Mouse (Mus musculus) thymus, postnatal 10 days (tissue): ENCODE results near the gene Snd1.
"Not testable (repeated sequence)": the region's sequence is repeated elsewhere in the genome, so short reads cannot be mapped to it uniquely, and the experiment has no call there.

Experiments
- DNase-seq, 2 experiments: peaks; one replicate each; pipeline ENCODE4 v3.0.0; 2021; ENCODE audit warnings: low spot score in 2 of 2

The Snd1 gene

DNA sequence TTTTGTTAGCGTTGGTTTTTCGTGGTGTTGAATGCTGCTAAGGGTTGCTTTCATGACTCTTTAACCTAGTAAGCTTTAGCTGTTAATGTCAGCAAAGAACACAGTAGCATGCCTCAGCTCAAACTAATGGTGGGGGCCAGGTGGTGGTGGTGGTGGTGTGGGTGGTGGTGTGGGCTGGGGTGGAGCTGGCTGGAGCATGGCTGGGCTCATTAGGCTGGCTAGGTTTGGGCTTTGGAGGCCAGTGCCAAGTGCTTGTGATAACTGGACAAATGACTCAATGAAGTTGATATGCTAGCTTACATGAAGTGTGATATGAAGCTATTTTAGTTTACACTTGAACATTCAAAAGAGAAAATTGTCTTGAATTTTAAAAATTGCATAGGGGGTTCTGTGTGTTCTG lies 11.1 kb downstream of the Snd1 start:
- DNase-seq, result no peak

- no peak for DNase-seq
Observed at GRCm38 (mm10) chr6:28486471-28486870, 11.5 kb downstream of the Snd1 start.

DNA sequence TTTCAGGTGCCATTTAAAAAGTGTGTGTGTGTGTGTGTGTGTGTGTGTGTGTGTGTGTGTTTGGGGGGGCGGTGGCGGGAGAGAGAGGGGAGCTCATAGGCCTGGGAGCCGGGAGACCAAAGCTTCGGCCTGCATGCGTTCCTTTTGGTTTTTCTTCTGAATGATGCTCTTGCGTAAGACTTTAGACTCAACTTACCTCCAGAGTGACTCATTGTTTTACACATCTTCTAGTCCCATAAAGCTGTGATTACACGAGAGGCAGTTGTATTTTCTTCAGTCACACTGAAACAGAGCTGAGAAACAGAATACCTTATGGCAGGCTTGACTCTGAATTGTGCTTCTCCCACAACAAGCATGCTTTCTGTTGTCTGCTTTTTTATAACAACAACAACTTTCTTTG lies 12.0 kb downstream of the Snd1 start:
- DNase-seq, result no peak

- DNase-seq, result no peak
Observed at GRCm38 (mm10) chr6:28488204-28488851, 13.4 kb downstream of the Snd1 start.

DNA sequence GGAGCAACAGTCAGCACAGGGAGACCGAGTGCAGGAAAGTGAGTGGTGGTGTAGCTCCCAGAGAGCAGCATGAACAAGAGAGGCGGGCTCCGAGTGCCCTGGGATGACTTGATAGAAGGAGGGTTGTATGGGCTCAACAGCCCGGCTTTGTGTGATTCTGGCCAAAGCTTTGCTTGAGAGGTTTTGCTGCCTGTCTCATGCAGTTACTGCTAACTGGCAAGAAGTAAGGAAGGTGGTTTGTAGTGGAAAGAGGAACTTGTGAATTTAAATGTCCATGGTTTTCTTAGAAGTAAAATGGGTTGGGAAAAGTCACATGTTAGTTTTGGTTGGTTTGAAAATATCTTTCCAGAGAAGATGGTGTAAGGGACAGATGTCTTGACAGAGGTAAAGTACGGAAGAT lies 15.7 kb downstream of the Snd1 start:
- no peak for DNase-seq

DNA sequence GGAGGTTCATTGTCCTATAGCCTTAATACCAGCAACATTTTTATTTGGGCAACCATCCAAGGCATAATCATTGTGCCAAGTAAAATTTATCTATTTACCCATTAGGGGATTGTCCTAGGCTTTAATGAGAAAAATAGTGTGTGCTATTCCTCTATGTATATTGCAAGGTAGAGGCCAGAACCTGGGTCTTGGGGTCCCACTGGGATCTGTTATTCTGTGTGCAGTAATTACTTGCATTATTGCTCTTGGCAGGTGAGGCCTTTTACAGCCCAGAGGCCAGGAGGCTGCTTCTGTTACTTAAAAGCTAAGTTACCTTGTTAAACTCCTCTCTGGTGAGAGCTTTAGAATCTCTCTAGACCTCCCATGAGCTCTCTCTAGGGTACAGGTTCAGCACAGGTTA lies 16.3 kb downstream of the Snd1 start:
- DNase-seq, result no peak

GRCm38 (mm10) chr6:28497837-28498236 lies 22.9 kb downstream of the Snd1 start:
- DNase-seq, result no peak

GRCm38 (mm10) chr6:28502576-28502975 lies 27.6 kb downstream of the Snd1 start:
- no peak for DNase-seq

- no peak for DNase-seq
Observed at GRCm38 (mm10) chr6:28503148-28503547, 28.2 kb downstream of the Snd1 start.

DNA sequence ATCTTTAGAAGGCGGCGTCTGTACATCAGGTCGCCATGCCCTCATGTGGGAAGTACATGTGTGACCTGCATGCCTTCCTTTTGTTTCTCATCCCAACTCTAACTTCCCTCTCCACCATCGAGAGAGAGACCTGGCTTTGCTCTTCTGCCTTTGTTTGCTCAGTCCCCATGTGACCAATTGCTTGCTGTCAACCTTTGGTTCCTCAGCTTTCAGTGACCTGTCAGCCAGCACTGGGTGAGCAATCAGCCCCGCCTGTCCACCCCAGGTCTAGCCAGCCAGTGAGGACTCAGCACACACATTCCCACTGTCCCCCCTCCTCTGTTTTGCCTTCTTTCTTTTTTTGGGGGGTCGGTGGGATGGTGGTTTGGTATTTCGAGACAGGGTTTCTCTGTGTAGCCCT lies 29.7 kb downstream of the Snd1 start:
- no peak for DNase-seq

- no peak for DNase-seq
Observed at GRCm38 (mm10) chr6:28507759-28508158, 32.8 kb downstream of the Snd1 start.

DNA sequence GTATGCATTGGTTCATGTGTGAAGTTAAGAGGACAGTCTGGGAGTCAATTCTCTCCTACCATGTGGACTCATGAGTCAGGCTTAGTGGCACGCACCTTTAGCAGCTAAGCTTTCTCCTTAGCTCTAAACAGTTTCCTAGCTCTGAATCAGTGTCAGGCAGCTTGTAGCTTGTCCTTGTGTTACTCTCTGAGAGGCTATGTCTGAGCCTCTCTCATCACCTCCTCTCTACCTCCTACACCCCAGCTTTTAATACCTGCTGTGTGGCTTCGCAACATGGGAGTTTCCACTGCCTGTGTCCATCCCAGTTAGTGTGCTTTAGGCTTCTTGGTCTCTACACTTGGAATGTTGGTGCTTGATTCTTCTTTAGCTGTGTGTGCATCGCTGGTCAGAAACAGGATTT lies 39.3 kb downstream of the Snd1 start:
- no peak for DNase-seq

GRCm38 (mm10) chr6:28514830-28515350 lies 40.0 kb downstream of the Snd1 start:
- DNase-seq, result no peak

- no peak for DNase-seq
Observed at GRCm38 (mm10) chr6:28516618-28517017, 41.7 kb downstream of the Snd1 start.

DNA sequence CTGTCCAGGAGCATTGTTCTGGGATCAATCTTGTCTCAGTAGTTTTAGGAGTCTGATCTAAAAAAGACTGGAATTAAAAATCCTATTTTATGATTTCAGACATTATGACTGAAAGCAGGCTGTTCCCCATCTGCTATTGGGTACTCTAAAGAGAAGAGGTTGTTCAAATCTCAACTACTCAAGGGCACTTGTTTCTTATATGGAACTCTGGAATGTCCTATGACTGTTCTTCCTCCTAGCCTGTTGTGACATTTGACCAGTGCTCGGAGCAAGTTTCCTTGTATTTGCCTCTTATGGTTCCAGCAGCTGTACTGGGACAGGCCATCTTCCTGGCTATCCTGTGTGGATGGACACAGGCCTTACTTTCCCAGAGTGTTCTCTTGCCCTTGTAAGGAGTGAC lies 42.1 kb downstream of the Snd1 start:
- no peak for DNase-seq

DNA sequence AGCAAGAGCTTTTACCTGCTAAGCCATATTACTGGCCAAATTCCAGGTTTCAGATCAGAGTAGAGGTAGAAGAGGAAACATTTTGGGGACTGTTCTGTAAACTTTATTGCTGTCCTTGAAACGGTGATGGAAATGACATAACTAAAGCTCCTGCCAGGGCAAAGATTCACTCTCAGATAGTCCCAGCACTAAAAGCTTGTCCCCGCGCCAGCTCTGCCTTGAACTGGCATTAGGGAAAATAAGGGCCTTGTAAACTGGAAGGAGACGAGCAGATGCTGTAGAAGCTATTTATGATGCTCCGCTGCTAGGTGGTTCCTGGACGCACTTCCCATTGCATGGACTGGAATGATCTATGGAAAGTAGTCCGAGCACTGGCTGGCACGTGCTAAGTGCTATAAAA lies 44.5 kb downstream of the Snd1 start:
- no peak for DNase-seq

DNA sequence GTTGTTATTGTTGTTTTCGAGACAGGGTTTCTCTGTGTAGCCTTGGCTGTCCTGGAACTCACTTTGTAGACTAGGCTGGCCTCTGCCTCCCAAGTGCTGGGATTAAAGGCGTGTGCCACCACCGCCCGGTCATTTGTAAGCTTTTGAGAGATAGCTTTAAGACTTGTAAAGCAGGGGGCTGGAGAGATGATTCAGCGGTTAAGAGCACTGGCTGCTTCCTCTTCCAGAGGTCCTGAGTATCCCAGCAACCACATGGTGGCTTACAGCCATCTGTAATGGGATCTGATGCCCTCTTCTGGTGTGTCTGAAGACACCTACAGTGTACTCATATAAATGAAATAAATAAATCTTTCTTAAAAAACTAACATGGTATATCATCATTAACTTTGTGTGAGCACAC lies 45.8 kb downstream of the Snd1 start:
- DNase-seq, result not testable (repeated sequence)

DNA sequence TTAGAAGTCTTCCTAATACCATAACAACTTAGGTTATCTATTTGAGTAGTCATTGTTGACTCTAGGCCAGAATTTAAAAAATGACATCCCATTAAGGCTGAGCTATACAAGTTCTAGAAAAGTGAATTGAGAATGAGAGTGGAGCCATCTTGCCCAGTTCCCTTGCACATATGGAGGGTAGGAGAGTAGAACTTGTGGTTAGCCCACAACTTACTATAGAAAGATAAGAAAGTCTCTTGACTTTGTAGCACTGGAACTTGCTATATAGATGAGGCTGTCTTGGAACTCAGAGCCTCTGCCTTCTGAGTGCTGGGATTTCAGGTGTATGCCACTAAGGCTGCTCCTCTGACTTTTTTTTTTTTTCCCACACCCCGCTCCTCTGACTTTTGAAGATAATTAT lies 46.5 kb downstream of the Snd1 start:
- no peak for DNase-seq

DNA sequence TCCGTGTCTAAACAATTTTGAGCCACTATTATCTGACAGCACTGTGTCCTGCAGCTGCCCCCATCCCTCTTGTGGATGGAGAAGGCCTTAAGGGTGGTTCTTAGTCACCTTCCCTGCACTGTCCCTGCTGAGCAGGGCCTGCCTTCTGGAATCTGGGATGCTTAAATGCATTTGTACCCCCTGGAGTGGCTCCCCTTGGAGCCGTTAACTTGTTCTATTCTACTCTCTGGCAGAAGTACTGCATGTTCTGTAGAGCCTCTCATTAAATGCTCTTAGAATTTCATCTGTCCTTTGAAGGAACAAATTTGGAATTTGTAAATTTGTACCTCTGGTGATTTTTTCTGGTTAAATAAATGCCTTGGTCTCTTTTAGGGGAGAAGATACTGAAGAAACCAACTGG lies 50.6 kb downstream of the Snd1 start:
- no peak for DNase-seq

GRCm38 (mm10) chr6:28527459-28527858 lies 52.5 kb downstream of the Snd1 start:
- no peak for DNase-seq

DNA sequence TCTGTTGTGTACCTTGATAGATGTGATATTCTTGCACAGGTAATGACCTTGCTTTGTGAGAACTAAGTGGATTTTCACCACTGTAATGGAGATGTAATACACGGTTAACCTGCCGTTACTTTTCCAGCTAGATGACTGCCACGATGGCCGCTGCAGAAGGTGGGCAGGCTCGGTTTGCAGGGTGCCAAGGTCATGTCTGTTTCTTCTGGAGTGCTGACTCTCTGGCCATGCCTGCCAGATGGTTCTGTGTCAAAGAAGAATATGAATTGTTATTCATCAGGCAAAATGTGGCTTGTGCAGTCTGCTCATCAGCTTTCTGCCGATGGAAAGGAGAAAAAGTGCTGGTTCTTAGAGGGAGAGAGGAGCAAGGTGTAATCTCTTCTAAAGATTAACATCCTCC lies 53.3 kb downstream of the Snd1 start:
- DNase-seq, result no peak

GRCm38 (mm10) chr6:28536464-28536863 lies 61.5 kb downstream of the Snd1 start:
- no peak for DNase-seq

- no peak for DNase-seq
Observed at GRCm38 (mm10) chr6:28537851-28538527, 63.0 kb downstream of the Snd1 start.

DNA sequence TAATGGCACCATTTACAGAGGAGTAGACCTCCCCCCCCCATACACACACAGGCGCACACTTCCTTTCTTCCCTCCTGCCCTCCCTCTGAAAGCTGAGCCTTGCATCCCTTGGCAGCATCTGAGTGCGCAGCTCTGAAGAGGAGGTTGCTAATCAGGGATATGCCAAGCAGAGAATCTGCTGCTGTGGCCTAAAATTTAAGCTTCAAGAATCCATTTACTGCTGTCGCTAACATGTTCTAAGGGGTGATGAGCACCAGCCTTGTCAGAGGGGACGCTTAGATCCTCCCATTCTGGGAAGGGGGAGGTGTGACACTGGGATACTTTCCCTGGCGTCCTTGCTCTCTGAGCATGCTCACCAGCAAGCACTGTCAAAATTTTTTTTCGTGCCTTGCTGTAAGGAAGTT lies 67.4 kb downstream of the Snd1 start:
- DNase-seq, result no peak
